Mouse (Mus musculus) ES-E14 (cell line): Measurements from ENCODE around the gene Sh2b1.

ENCODE experiments used
- CHD2 ChIP-seq: IDR thresholded peaks from 2 replicates; pipeline ENCODE4 v1.6.1; 2014; ENCODE audit warnings: mild to moderate bottlenecking, low read depth, low read length, inconsistent platforms
- HCFC1 ChIP-seq: IDR thresholded peaks from 2 replicates; pipeline ENCODE4 v1.6.1; 2012; ENCODE audit warnings: low read length, inconsistent platforms, borderline replicate concordance; ENCODE audit not compliant: insufficient read depth
- MAFK ChIP-seq: IDR thresholded peaks from 2 replicates; pipeline ENCODE4 v1.6.1; 2014; ENCODE audit warnings: mild to moderate bottlenecking, low read depth, low read length, inconsistent platforms; ENCODE audit not compliant: insufficient read depth
- ZC3H11A ChIP-seq: IDR thresholded peaks from 2 replicates; pipeline ENCODE4 v1.6.1; 2012; ENCODE audit warnings: low read depth, mild to moderate bottlenecking, inconsistent platforms, low read length, borderline replicate concordance

DNA sequence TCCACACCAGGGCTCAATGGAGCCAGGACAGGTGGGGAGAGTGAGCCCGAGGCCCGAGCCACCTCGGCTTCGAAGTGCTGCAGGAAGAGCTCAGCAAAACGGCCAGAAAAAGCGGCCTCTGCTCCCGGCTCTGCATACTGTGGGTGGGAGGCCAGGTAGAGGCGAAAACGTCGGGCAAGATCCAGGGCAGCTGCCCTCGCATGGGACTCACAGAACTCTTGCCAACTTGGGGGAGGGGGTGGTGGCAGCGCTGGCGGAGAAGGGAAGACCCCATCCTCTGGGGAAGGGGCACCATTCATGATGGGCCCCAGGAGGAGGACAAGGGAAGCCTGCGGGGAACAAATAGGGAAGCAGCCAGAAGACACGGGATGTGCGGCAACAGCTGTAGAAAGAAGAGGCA, 2.5 kb downstream of the Sh2b1 start:
- TF ChIP-seq CHD2 (no peak), MAFK (no peak), ZC3H11A (no peak), HCFC1 (no peak)
